Mouse (Mus musculus) c-Kit-positive CD71-negative TER-119-negative erythroid progenitor cells, embryonic 14.5 days (primary cell): ENCODE results near the gene Il11ra1.
"Not testable (repeated sequence)": the region's sequence is repeated elsewhere in the genome, so short reads cannot be mapped to it uniquely, and the experiment has no call there.

Experiments used
- DNase-seq: peaks from one replicate; pipeline ENCODE4 v3.0.0-alpha.2; 2013; ENCODE audit warnings: low read depth

Il11ra1 gene

GRCm38 (mm10) chr4:41699783-41700182, at the start of gene Il11ra1:
Gene Il11ra1 (plus strand): TSS chr4:41699989.
- not testable (repeated sequence) for DNase-seq

DNA sequence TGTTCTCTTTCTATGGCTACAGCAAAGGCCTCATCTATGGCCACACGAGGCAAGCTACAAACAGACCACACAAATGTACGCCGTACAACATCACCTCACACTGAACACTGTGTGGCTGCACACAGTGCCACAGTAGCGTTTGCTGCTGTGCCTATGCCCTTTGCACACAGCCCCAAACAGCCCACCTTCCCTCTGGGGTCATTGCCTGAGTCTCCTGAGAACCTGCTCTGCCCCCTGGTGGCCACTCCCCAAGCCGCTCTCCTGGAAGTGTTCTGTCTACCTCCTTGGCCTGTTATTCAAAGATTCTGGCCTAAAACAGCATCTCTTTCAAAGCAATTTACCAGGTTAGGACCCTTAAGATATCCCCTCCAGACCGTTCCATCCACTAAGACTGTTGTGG, 46.5 kb upstream of the Il11ra1 start:
- peak; percentile 55 for DNase-seq

- no peak for DNase-seq
These were observed 46.1 kb upstream of the Il11ra1 start for GRCm38 (mm10) chr4:41653730-41654129.

- no peak for DNase-seq
These were observed 45.6 kb upstream of the Il11ra1 start for GRCm38 (mm10) chr4:41654217-41654616.

GRCm38 (mm10) chr4:41655525-41655924, 44.3 kb upstream of the Il11ra1 start:
- DNase-seq = no peak

GRCm38 (mm10) chr4:41658566-41659384, 41.0 kb upstream of the Il11ra1 start:
- no peak for DNase-seq

GRCm38 (mm10) chr4:41659556-41659955, 40.2 kb upstream of the Il11ra1 start:
- DNase-seq = no peak

- no peak for DNase-seq
These were observed 38.8 kb upstream of the Il11ra1 start for GRCm38 (mm10) chr4:41660851-41661430.

GRCm38 (mm10) chr4:41662723-41663122, 37.1 kb upstream of the Il11ra1 start:
- DNase-seq = no peak

DNA sequence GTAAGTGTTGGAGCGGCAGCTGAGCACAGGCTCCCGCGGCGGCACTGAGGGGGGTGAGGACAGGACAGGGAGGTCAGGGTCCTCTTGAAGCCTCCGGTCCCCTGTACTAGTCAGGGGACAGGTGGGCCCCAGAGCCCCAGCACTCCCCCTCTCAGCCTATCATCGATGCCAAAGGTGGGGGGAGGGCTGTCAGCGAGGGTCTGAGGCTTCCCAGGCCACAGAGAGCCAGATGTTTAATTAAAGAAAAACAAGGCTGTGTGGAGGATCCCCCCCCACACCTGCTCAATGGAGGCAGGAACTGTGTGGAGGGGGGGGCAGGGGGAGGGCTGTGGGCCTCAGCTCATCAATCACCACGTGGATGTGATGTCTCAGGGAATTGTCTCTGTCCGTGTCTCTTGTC, 36.2 kb upstream of the Il11ra1 start:
- DNase-seq = no peak

DNA sequence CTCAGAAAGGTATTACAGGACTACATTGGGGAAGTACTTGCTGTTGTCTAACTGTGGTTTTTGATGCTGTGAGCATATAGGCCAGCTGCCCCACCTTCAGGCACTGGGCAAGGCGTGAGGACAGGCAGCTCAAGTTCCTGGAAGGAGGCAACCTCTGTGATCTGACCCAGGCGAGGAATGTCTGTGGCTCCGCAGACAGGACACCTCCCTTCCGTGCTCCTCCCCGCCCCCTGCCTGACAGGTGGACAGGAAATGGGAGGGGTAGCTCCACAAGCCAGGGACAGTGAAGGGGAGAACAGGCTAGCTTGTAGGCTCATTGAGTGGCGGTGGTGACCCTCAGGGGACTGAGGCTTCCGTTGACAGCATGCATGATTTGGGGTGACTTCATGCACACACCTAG, 35.3 kb upstream of the Il11ra1 start:
- DNase-seq = no peak

- DNase-seq = no peak
These were observed 34.6 kb upstream of the Il11ra1 start for GRCm38 (mm10) chr4:41665009-41665675.

DNA sequence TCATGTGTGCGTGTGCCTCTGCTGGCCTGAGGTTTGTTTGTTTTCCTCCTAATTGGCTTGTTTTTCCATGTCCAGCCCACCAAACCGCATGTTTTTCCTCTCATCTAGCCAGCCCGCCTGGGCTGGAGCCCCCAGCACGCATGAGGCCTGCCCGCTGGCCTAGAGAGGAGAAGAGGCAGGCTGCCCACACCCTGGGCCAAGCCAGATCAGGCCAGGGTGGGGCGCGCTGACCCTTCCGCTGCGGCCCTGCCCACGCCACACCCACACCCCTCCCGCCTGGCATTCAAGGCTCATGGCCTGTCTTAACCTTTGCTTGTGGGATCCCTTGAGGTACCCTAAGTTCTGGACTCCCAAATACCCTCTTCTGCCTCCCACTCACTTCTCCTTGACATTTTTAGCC, 33.1 kb upstream of the Il11ra1 start:
- no peak for DNase-seq

- no peak for DNase-seq
These were observed 29.0 kb upstream of the Il11ra1 start for GRCm38 (mm10) chr4:41670836-41671235.

- no peak for DNase-seq
These were observed 28.3 kb upstream of the Il11ra1 start for GRCm38 (mm10) chr4:41671500-41671899.

DNA sequence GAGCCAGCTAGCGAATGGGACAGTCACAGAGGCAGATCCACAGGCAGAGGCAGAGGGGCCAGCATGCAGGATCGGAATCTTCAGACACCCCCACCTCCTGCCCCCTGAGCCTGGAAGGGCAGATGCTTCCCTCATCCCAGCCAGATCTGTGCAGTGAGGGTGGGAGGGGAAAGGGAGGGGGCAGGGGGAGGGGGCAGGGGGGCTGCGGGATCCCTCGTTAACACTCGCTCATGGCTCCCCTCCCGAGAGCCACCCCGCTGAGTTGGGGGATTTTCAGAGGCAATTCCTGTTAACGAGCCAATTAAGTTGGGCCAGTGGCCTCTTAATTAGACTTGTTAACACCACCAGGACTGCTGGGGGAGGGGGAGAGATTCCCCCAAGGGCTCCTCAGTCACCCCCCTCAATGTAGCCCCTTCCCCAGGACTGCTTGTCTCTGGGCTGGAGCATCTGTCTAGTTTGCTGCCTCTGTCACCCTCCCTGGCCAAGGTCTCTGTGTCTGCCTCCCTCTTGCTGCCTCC, 27.8 kb upstream of the Il11ra1 start:
- DNase-seq = no peak

- no peak for DNase-seq
These were observed 27.2 kb upstream of the Il11ra1 start for GRCm38 (mm10) chr4:41672522-41672963.

GRCm38 (mm10) chr4:41673186-41673585, 26.6 kb upstream of the Il11ra1 start:
- DNase-seq = no peak

- DNase-seq = no peak
These were observed 23.4 kb upstream of the Il11ra1 start for GRCm38 (mm10) chr4:41676248-41677005.

- DNase-seq = no peak
These were observed 22.7 kb upstream of the Il11ra1 start for GRCm38 (mm10) chr4:41677006-41677629.

- no peak for DNase-seq
These were observed 20.9 kb upstream of the Il11ra1 start for GRCm38 (mm10) chr4:41678863-41679262.

DNA sequence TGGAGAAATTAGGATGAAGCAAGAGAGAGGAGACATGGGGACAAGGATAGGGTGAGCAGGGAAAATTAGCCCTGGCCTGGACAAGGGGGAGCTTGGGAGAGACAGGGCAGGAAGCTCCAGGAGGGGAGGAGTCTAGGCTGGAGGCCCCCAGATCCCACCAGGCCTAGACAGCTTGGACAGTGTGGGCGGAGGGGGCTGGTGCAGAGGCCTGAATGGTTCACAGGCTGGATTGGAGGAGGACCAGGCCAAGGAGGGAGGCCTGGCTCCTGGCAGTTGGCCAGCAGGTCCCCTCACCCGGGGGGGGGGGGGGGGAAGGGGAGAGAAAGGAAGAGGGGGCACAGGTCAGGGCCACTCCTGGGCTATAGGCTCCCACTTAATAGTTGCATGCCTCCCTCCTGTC, 20.5 kb upstream of the Il11ra1 start:
- DNase-seq = no peak
